Mouse (Mus musculus) cerebellum, adult 2 months (tissue): ENCODE measurements around the gene Mog. TPM values are rescaled to one million over a fixed set of nuclear protein-coding genes. Genes with fewer than 3 reads are reported as not detected.
"Not testable (repeated sequence)": the region's sequence is repeated elsewhere in the genome, so short reads cannot be mapped to it uniquely, and the experiment has no call there.

Experiments
- DNase-seq, 2 experiments: peaks; one replicate each; pipeline ENCODE4 v3.0.0; 2021
- H3K27ac ChIP-seq: fragments of 200-500 bp; 2 replicates; pipeline ENCODE4 v1.5.1; 2012; ENCODE audit warnings: low read length, control low read depth, inconsistent platforms; ENCODE audit not compliant: insufficient read depth
- H3K27me3 ChIP-seq: fragments of 200-500 bp; 2 replicates; pipeline ENCODE4 v1.6.1; 2012; ENCODE audit warnings: inconsistent platforms, mild to moderate bottlenecking, low read length, moderate library complexity; ENCODE audit not compliant: control insufficient read depth, insufficient read depth
- H3K4me1 ChIP-seq: fragments of 200-500 bp; 2 replicates; pipeline ENCODE4 v1.6.1; 2011; ENCODE audit warnings: low read length; ENCODE audit not compliant: control insufficient read depth, insufficient read depth
- H3K4me3 ChIP-seq: fragments of 200-500 bp; replicated peaks from 2 replicates; pipeline ENCODE3; 2011; ENCODE audit warnings: mild to moderate bottlenecking, low read depth, low read length, control low read depth; ENCODE audit not compliant: insufficient read depth
- CTCF ChIP-seq: fragments of 200-500 bp; IDR thresholded peaks from 2 replicates; pipeline ENCODE4 v1.5.1; 2011; ENCODE audit warnings: low read depth, mild to moderate bottlenecking, control low read depth, low read length, moderate library complexity, borderline replicate concordance; ENCODE audit not compliant: insufficient read depth
- POLR2A ChIP-seq: fragments of 200-500 bp; IDR thresholded peaks from 2 replicates; pipeline ENCODE4 v1.6.1; 2011; ENCODE audit warnings: low read length, control low read depth, borderline replicate concordance; ENCODE audit not compliant: insufficient read depth
- WGBS: fragments of 180-500 bp; shearing (Covaris S2); methylation state at CpG from one replicate; pipeline ENCODE4 v1.1.7; 2018; 5-methylcytosine and 5-hydroxymethylcytosine counted together
- polyA plus RNA-seq: library from polyadenylated mRNA; depleted of rRNA; stranded (reverse); fragments of >200 nt; gene quantifications from 2 replicates; pipeline ENCODE4 v1.2.3, GENCODE M21; 2012

Mog gene
- polyA plus RNA-seq, 1 experiment = 178 TPM

GRCm38 (mm10) chr17:37029162-37029561 is 6.0 kb upstream of the Mog start:
- Histone ChIP-seq H3K4me3 (no peak overlapping the region), H3K27me3 (no peaks in the 10 kb centered on the region), H3K27ac (peak overlapping the region; percentile 94; the same call in 1 of the 2 replicates), H3K4me1 (no peaks in the 10 kb centered on the region)
- no peak for TF ChIP-seq CTCF
- TF ChIP-seq POLR2A = no peak
- no peak for DNase-seq
- WGBS = 73% methylated on average over 8 of the region's 8 CpGs

- under 1% methylated on average over 14 of the region's 14 CpGs for WGBS
- DNase-seq = peak; percentile 95 to 97
- peak overlapping the region; percentile 96 for H3K4me3 ChIP-seq
- no peaks in the 10 kb centered on the region for H3K27me3 ChIP-seq
- peak overlapping the region; percentile 94 for H3K27ac ChIP-seq
- TF ChIP-seq POLR2A (peak; percentile 52; the same call in 1 of the 2 replicates), CTCF (no peak)
- no peaks in the 10 kb centered on the region for H3K4me1 ChIP-seq
Observed at GRCm38 (mm10) chr17:37028683-37029120, 5.5 kb upstream of the Mog start.

- no peaks in the 10 kb centered on the region for H3K4me1 ChIP-seq
- WGBS = 12% methylated on average over 10 of the region's 10 CpGs
- no peak for DNase-seq
- peak overlapping the region; percentile 94 for H3K27ac ChIP-seq
- no peaks in the 10 kb centered on the region for H3K27me3 ChIP-seq
- TF ChIP-seq POLR2A = no peak
- TF ChIP-seq CTCF = no peak
- H3K4me3 ChIP-seq = peak overlapping the region; percentile 96
Observed at GRCm38 (mm10) chr17:37028212-37028611, 5.0 kb upstream of the Mog start.

GRCm38 (mm10) chr17:37027486-37027885 is 4.3 kb upstream of the Mog start:
- no peaks in the 10 kb centered on the region for H3K27me3 ChIP-seq
- DNase-seq = no peak
- H3K4me3 ChIP-seq = no peak overlapping the region
- 99% methylated on average over 4 of the region's 4 CpGs for WGBS
- no peaks in the 10 kb centered on the region for H3K4me1 ChIP-seq
- H3K27ac ChIP-seq = no peak overlapping the region
- TF ChIP-seq POLR2A (no peak), CTCF (no peak)

GRCm38 (mm10) chr17:37026425-37026824 is 3.2 kb upstream of the Mog start:
- no peak overlapping the region for H3K27ac ChIP-seq
- TF ChIP-seq POLR2A = no peak
- TF ChIP-seq CTCF = no peak
- no peaks in the 10 kb centered on the region for H3K27me3 ChIP-seq
- 72% methylated on average over 2 of the region's 2 CpGs for WGBS
- H3K4me3 ChIP-seq = no peak overlapping the region
- DNase-seq = no peak
- no peaks in the 10 kb centered on the region for H3K4me1 ChIP-seq

- not testable (repeated sequence) for H3K4me1 ChIP-seq, H3K27ac ChIP-seq, H3K4me3 ChIP-seq, DNase-seq, H3K27me3 ChIP-seq
- WGBS = 89% methylated on average over 5 of the region's 5 CpGs
Observed at GRCm38 (mm10) chr17:37019242-37019641, 4.0 kb downstream of the Mog start.

- 71% methylated on average over 3 of the region's 3 CpGs for WGBS
- H3K4me1 ChIP-seq = no peaks in the 10 kb centered on the region
- DNase-seq = no peak
- H3K27ac ChIP-seq = peak overlapping the region; percentile 64; the same call in 1 of the 2 replicates
- no peak overlapping the region for H3K4me3 ChIP-seq
- no peaks in the 10 kb centered on the region for H3K27me3 ChIP-seq
- no peak for TF ChIP-seq CTCF
- TF ChIP-seq POLR2A = no peak
Observed at GRCm38 (mm10) chr17:37018328-37018727, 4.9 kb downstream of the Mog start.

- Histone ChIP-seq H3K27me3 (no peaks in the 10 kb centered on the region), H3K27ac (no peak overlapping the region), H3K4me1 (no peaks in the 10 kb centered on the region), H3K4me3 (no peak overlapping the region)
- no peak for TF ChIP-seq POLR2A
- no peak for TF ChIP-seq CTCF
- DNase-seq = no peak
Observed at GRCm38 (mm10) chr17:37016333-37016732, 6.9 kb downstream of the Mog start.
